Mouse (Mus musculus) heart, postnatal 14 days (tissue): ENCODE data around the gene Agt. TPM values are rescaled to one million over a fixed set of nuclear protein-coding genes. Genes with fewer than 3 reads are reported as not detected.

Experiments used
- DNase-seq, 2 experiments: peaks; one replicate each; pipeline ENCODE4 v3.0.0; 2021 to 2022
- intact Hi-C: fragments of 180-260 bp; cut with DNase I; formaldehyde crosslinking; loops from one replicate; pipeline ENCODE4 v1.15.1; 2025
- long read RNA-seq, 2 experiments: library from polyadenylated mRNA; stranded (forward); transcript quantifications; one replicate each; pipeline ENCODE4 v2.0.0; 2021
- total RNA-seq, 2 experiments: library from RNA; stranded (reverse); gene quantifications; 2 replicates each; pipeline ENCODE4 v1.2.3; 2021

The Agt gene
- 10 to 100 TPM; 13.4 to 13.5 TPM for total RNA-seq
- long read RNA-seq, experiment 1, transcript Agt-201 (5 exons, 1,891 nt) = major isoform, 23 of 30 reads
- long read RNA-seq, experiment 1, partial matches to known transcripts = 2 of 30 reads
- long read RNA-seq, experiment 1, other reads (novel, unspliced or antisense) = 5 of 30 reads
- long read RNA-seq, experiment 2, transcript Agt-201 (5 exons, 1,891 nt) = major isoform, 12 of 14 reads
- long read RNA-seq, experiment 2, partial matches to known transcripts = 1 of 14 reads
- long read RNA-seq, experiment 2, other reads (novel, unspliced or antisense) = 1 of 14 reads

DNA sequence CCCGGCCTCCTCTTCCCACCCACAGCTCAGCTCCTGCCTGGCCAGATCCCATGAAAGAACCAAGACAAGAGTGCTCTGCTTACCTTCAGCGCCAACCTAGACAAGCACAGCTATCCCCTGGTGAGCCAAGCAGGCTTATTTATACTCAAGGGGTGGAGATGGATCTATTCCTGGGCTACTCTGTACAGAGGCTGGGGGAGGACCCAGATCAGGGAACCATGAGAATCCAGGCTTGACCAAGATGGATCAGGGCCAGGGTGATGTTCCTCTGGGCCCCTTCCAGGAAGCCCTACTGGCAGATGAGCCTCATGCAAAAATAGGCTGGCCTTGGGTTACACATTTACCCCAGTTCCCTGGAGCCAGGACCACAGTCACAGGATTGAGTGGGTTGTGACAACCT is at the start of gene Agt:
Gene Agt (minus strand): TSS at position 114 of the 400 bp plus-strand sequence.
- intact Hi-C loops = no loop called here
- DNase-seq = peak; percentile 62 to 76

DNA sequence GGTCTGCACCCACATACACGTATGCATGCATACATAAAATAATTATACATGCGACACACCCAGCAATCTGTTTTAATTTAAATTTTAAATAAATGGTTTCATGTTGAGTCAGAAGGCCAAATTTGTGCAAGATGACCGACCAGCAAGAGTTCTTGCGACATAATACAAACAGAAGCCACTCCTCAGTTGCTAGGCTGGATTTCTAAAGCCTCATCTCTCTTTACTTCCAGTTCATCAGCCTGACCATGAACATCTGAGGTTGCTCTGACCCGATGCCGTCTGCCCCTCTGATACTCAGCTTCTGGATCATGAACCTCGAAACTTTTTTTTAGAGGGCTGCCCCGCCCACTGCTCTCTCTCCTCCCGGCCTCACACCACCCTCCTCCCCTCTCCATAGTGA is 48.7 kb upstream of the Agt start:
- intact Hi-C loops = loop anchor here (5.0 kb wide), 1 partner anchor 209 kb away; no protein-coding TSS in a partner anchor
- DNase-seq = no peak

DNA sequence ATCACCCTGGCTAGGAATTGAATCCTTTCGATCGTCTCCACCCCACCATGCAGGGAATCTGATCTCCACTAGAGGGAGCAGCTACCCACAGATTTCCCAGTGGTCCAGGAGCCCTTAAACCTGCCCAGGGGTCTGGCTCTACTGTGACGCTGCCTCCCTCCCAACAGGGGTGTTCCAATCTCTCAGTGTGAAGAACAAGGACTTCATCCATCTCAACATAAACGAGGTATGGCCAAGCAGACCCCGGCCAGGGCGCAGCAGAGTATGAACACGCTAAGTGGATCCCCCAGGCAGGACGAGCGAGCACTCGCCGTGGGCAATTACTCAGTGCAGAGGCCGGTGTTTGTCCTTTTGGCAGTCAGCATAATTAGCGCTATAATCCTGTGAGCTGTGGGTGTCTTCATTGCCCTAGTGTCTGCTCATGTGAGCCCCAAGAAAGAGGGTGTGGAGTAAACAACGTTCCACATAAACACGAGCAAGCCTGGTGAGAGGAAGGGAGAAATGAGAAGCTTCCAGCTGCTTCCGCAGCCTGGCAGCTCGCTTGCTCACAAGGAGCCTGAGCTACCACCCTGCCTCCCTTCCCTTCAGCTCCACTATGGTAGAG is 47.9 kb upstream of the Agt start:
- intact Hi-C loops = loop anchor here (1.0 to 5.0 kb wide), 2 partner anchors 60 to 210 kb away; no protein-coding TSS in a partner anchor
- peak; percentile 79 to 86 for DNase-seq

DNA sequence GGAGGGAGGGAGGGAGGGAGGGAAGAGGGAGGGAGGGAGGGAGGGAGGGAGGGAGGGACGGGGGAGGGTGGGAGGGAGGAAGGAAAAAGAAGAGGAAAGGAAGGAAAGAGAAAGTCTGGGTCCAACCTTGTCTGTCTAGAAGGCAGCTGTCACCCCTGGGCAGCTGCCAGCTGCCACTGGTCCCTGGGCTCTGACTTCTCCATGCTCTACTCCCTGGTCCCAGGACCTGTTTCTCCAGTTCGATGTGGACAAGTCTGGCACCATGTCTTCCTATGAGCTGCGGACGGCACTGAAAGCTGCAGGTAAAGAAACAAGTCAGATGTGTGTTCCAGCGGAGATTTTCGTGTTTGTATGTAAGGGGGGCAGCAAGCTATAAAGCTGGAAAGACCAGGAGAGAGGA is 44.8 kb upstream of the Agt start:
- DNase-seq = no peak
- intact Hi-C loops = no loop called here

DNA sequence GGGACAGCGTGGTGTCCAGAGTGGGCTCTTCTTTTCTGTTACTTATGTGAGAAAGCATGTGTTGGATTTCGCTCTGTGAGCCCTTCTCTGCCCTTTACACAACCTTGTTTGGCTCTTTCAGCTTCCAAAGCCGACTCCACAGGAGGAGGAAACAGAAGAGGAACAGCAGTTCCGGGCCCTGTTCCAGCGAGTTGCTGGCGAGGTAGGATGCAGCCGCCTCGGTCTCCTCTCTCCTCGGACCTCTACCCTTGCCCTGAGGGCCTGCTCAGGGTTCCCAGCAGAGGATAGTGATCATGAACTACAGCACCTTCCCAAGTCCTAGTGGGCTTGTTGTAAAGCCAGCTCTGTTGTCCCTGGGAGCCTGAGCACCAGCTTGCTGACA is 39.5 kb upstream of the Agt start:
- intact Hi-C loops = no loop called here
- DNase-seq = peak; percentile 16 to 29

DNA sequence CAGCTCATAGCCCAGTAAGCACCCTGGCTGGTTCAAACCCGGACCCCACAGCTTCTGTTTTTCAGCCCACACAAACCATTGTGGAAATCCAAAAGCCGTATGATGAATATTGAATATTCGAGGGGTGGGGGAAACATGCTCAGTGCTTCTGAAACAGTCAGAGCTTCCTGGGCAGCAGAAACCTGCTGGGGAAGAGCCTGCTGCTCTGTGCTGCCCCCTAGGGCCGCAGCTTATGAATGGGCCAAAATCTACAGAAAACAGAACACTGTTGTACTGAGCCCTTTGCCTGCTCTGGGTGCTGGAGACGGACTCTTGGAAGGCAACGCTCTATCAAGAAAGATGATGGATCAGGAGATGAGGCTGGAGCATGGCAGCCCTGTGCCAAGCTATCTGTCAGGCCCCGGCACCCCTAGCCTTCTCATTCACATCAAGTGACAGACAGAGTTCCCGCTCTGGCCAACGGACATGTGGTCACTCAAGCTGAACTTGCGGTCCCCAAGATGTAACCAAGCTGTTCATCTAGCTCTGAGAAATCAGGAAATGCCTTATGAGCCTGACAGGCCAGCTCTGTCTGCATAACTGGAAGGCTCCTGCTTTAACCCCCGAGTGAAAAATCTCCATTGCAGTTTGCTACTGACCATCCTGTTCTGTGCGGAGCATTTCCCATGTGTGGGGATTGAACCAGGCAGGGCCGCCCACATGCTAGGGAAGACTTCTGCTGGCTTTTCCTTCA is 38.9 kb upstream of the Agt start:
- DNase-seq = peak; percentile 33 to 39
- intact Hi-C loops = no loop called here

DNA sequence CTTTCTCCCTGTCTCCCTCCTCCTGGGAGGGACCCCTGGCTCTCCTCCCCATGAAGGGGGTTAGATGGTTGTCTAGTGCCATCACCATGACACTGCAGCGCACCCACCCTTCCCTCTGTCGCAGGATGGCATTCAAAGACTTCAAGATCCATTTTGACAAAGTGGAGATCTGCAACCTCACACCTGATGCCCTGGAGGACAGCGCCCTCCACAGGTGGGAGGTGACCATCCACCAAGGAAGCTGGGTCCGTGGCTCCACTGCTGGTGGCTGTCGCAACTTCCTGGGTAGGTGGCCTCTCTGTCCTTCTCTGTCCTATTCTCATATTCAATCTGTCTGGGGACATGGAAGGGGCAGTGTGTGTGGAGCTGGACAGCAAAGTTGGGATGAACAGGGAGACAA is 34.6 kb upstream of the Agt start:
- DNase-seq = no peak

DNA sequence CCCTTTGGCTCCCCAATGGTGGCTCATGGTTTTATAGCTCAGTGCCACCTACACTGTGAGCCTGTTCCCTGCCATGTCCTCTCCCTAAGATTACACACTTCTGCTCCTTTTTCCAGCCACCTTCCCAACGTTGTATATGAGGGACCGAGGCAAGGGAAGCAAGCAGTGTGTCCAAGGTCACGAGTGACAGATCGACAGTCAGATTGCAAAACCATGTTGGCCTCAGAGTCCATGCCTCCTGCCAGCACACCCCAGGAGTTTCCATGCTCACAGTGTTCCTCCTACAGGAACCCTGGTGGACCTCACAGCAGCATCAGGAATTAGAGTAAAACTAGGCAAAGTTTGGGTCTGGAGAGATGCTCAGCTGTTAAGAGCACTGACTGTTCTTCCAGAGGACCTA is 19.9 kb upstream of the Agt start:
- intact Hi-C loops = no loop called here
- DNase-seq = no peak

More for the DNA sequence above, 34.6 kb upstream of the Agt start:
- intact Hi-C loops = no loop called here

DNA sequence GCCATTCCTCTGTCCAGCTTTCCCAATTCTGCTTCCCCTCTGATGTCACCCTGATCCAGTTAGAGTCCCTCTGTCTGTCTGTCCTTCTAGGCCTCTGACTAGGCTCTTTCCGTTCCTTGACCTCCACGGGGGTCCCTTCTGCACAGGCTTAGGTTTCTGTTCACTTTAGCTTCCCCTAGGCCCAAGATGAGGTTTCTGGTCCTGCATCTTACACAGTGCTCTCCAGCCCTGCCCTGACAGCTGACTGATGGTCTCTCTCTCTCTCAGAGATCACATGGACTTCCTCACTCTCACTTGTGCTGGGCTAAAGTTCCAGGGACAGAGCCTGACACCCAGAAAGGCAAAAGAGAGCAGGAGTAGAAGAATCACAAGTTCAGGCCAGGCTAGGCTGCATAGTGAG is 17.1 kb upstream of the Agt start:
- intact Hi-C loops = no loop called here
- no peak for DNase-seq

DNA sequence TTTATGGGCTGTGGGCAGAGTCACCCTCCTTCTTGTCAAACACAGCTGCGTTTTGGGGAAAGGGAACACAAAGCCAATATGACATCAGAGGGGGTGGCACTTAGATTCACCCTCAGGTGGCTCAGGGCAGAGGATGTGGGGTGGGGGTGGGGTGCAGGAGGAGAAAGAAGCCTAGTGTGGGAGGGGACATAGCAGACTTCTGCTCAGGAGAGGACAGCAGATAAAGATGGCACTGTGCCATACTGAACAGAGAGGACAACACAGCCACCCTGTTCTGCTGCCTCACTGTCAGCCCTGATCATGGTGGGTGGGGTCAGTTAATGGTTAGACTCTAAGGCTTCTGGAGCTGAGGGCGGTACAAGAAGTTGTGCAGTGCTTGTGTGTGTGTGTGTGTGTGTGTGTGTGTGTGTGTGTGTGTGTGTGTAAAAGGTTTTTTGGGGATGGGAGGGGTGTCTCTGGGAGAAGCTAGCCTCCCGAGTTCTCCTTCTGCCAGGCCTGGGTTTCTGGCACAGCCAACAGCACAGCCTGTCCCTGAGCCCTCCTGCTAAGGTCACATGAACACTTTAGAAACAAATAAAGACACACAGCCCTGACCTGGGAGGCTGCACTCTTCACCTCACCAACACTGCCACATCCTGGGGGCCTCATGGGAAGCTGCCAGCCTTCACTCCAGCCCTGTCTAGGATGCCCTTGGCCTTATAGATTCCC is 16.4 kb upstream of the Agt start:
- intact Hi-C loops = no loop called here

DNA sequence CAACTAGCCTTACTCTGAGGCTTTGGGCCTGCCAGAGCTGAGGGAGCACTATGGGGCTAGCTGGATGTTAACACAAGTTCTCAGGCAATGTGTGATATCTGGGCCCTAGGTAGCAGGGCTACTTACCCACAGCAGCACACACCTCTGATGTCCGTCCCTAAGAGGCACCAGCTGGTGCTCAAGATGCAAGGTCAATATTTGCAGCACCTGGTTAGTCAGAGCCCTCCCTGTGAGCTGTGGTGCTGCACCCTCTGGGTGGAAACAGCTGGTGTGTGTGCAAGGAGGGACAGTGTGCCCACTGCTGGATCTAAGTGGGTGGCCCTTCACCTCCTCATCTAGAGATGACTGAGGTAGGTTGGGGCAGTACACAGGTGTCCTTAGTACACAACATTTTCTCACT is 7.2 kb upstream of the Agt start:
- intact Hi-C loops = no loop called here
- DNase-seq = no peak

More for the DNA sequence above, 16.4 kb upstream of the Agt start:
- DNase-seq = peak; percentile 35 to 42

DNA sequence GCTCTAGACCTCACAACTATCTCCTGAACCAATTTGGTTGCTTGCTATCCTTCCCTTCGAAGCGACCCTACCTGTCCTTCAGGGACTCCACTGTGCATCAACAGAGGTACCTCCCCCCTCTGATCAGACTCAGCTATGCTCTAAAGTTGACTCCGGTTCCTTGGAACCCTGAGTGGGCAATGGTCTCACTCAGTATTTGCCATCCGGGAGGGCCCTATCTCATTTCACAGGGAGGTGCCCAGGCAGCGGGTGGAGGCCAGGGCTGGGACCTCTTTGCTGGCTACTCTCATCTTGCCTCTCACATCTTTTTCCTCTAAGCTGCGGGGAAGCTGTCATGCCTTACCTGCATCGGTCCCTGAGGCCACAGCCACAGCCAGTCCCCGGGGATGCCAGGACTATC is 6.3 kb upstream of the Agt start, which contains the start of gene Capn9:
Gene Capn9 (plus strand): TSS at position 301 of the 400 bp plus-strand sequence.
- intact Hi-C loops = no loop called here
- no peak for DNase-seq

DNA sequence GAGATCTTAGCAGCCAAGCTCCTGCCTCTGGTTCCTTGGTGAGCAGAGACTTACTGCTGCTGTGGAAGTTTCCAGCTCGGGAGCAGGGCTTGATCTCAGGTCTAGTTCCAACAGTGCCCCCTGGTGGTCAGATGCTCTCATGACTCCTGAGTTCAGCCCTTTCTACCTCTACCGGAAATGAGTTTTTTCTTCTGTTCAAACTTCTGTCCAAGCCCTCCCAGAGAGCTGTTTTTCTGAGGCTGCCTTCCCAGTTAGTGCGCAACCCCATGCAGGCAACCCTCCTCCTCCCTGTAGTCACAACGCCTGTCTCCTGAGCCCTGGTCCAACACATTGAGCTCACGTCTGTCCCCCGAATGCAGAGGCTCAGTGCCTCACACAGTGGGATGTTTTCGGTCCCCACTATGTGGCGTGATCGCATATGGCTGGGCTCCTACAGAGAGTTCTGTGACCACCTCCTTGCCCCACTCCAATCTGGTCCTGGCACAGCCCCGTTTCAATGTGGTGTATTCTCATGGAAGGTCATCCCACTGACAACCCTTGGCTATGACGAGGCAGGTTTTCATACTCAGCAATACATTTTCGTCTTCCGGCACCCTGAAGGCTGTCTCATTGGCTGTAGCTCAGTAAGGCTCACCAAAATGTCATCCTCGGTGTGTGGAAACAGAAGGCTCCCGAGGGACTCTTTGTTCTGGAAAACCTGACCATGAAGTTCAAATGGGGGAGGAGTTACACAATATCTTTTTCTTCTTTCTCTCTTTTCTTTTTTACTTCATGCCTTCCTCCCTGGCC is 4.2 kb upstream of the Agt start:
- DNase-seq = peak; percentile 88 to 94
- intact Hi-C loops = loop anchor here (5.0 kb wide), 1 partner anchor 171 kb away; no protein-coding TSS in a partner anchor

DNA sequence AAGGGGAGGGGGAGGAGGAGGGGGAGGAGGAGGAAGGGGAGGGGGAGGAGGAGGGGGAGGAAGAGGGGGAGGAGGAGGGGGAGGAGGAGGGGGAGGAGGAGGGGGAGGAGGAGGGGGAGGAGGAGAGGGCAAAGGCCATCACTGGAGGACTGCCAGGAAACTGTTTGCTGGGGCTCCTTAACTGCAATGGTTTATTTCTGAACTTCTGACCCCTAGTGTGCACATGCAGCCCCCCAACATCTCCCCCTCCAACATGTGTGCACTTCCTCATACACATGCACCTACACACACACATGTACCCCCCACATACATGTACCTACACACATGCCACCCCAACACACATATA is 2.9 kb upstream of the Agt start:
- DNase-seq = no peak
- intact Hi-C loops = loop anchor here (5.0 kb wide), 1 partner anchor 170 kb away; no protein-coding TSS in a partner anchor

DNA sequence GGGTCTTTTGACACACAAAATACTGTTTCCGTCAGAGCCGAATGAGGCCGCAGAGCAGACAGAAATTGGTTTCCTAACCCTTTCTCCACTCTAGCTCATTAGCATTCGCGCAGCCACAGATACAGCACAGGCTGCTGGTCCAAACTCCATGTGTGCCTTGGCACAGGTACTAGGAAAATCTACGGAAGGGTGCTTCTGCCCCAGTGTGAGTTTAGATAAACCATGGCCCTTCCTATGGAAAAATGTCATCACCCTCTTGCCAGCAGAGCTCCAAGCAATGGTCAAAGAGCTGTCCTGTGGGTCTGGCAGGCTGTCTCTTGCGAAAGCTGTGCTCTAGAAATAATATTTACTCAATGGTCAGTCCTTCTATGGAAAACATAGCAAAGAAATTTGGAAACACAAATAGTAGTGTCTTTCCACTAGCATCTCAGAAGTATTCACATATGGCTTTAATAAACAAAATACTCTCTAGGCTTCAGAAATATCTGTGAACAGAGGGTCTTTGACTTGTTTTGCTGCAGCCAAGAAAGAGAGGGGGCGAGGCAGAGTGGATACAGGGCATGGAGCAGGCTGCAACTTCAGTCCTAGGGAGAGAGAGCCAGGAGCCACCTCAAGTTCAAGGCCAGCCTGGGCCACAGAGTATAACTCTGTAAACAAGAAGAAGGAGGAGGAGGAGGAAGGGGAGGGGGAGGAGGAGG is 2.4 kb upstream of the Agt start:
- intact Hi-C loops = loop anchor here (5.0 kb wide), 1 partner anchor 170 kb away; no protein-coding TSS in a partner anchor
- DNase-seq = no peak

DNA sequence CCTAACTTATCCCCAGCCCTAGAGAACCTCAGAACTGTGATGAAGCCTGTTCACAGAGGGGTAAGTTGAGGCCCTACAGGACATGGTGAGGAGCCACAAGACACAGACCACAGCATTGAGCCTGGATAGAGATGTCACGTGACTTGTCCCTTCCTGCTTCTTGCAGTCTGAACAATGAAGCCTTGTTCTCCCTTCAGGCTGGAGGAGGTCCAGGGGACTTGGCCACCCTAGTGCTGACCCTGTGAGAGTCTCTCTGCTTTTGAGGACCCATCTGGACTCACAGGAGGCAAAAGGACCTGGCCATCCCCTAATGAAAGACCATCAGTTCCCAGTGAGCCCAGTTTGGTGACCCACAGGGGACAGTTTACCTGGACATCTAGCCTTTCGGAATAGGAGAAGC is 406 bp downstream of the Agt start:
- peak in 1 of 2 experiments; percentile 53 for DNase-seq
- intact Hi-C loops = no loop called here

DNA sequence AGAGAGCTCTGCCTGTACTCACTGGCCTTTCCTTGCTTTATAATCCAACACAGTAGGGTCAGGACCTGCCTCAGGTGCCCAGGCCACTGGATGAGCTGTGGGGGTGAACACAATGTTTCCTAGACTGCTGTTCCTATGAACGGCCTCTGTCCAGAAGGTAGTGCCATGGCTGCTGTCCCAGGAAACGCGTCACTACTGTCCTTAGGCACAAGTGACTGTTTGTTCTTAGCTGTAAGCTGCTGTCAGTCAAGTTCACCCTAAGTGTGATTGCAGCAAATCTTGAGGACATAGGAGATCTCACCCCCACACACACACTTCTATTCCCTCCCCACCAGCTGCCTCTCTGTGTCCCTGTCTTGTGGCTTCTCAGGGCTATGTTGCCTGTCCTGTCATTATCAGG is 1.9 kb downstream of the Agt start:
- peak; percentile 48 to 56 for DNase-seq
- intact Hi-C loops = no loop called here

DNA sequence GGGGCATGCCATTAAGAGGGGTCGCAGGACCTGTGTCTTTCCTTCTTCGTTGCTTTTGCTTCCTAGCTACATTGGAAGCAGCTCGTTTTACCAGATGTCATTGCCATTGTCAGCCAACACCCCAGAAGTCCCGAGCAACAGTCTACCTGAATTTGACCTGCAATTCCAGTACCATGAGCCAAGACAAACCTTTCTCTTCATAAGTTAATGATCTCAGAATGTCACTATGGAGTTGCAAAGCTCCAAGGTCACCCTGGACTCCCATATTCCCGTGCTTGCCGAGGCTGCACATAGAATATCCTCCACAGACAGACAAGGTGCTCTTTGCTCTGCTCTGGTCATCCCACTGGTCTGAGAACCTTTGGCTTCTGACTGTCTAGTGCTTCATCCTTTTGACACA is 2.4 kb downstream of the Agt start:
- no peak for DNase-seq
- intact Hi-C loops = no loop called here

DNA sequence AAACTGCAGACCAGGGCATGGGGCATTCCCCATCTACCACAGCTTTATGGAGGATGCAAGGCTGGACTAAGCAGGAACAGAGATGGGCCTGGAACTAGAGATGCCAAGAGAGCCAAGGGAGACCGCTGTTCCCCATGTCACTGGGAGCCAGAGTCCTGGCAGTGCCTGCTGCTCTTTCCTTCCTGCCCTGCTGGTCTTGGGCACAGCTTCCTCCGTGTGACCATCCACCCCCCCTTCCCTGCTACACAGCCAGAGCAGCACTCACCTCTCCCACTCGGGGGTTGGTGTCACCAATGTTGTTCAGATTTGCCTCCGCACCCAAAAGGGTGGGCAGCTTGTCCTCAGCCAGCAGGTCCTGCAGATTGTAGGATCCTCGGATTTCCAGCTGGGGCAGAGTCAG is 12.0 kb downstream of the Agt start:
- intact Hi-C loops = no loop called here

More for the DNA sequence above, 12.0 kb downstream of the Agt start:
- no peak for DNase-seq
